Mouse (Mus musculus) small intestine, adult 2 months (tissue): Measurements from ENCODE around the gene Rabgap1l. TPM values are rescaled to one million over a fixed set of nuclear protein-coding genes. Genes with fewer than 3 reads are reported as not detected.

ENCODE experiments used
- H3K27ac ChIP-seq: fragments of 200-500 bp; 2 replicates; pipeline ENCODE4 v1.5.1; 2012; ENCODE audit warnings: low read depth, low read length, control low read depth, inconsistent platforms; ENCODE audit not compliant: insufficient read depth
- H3K27me3 ChIP-seq: fragments of 200-500 bp; 2 replicates; pipeline ENCODE4 v1.6.1; 2012; ENCODE audit warnings: mild to moderate bottlenecking, moderate library complexity, low read length, inconsistent platforms; ENCODE audit not compliant: control insufficient read depth, insufficient read depth
- H3K36me3 ChIP-seq: fragments of 200-500 bp; 2 replicates; pipeline ENCODE4 v1.6.1; 2012; ENCODE audit warnings: mild to moderate bottlenecking, low read length, control low read depth, inconsistent platforms; ENCODE audit not compliant: control insufficient read depth, insufficient read depth
- H3K4me1 ChIP-seq: fragments of 200-500 bp; 2 replicates; pipeline ENCODE4 v1.6.1; 2012; ENCODE audit warnings: low read length, inconsistent platforms, mixed read lengths; ENCODE audit not compliant: control insufficient read depth, insufficient read depth, insufficient read length
- H3K4me3 ChIP-seq: fragments of 200-500 bp; 2 replicates; pipeline ENCODE4 v1.5.1; 2012; ENCODE audit warnings: low read depth, mild to moderate bottlenecking, control low read depth, inconsistent platforms, low read length, moderate library complexity
- CTCF ChIP-seq: fragments of 200-500 bp; IDR thresholded peaks from 2 replicates; pipeline ENCODE4 v1.5.1; 2012; ENCODE audit warnings: low read depth, mild to moderate bottlenecking, control low read depth, inconsistent platforms, low read length, moderate library complexity, mixed read lengths; ENCODE audit not compliant: insufficient replicate concordance, insufficient read length; ENCODE audit errors: extremely low read depth
- POLR2A ChIP-seq: fragments of 200-500 bp; IDR thresholded peaks from 2 replicates; pipeline ENCODE4 v1.6.1; 2012; ENCODE audit warnings: low read depth, mild to moderate bottlenecking, control low read depth, inconsistent platforms, low read length, moderate library complexity
- WGBS: fragments of 180-500 bp; shearing (Covaris S2); methylation state at CpG from one replicate; pipeline ENCODE4 v1.1.7; 2018; 5-methylcytosine and 5-hydroxymethylcytosine counted together
- polyA plus RNA-seq: library from polyadenylated mRNA; depleted of rRNA; stranded (reverse); fragments of >200 nt; gene quantifications from 2 replicates; pipeline ENCODE4 v1.2.3, GENCODE M21; 2012

The Rabgap1l gene
- polyA plus RNA-seq, 1 experiment: 4.9 TPM

DNA sequence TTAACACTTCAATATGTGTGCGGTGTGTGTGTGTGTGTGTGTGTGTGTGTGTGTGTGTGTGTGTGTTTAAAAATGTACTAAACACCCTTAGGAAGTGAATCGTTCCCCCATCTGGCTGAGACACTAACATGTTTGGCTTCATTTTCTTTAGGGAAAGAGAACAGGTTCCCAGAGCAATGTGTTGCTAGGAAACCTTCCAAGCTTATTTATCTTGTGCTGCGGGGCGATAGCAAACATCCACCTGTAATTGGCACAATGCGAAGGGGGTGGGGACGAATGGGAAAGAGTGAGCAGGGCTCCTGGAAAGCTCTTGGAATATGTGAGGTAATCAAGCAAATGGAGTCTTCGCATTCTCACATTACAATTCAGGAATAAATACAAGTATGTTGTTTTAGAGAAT lies 533.1 kb downstream of the Rabgap1l start:
- Histone ChIP-seq H3K27ac (no peak overlapping the region), H3K36me3 (peaks cover 9% of the 10 kb centered on the region), H3K27me3 (no peaks in the 10 kb centered on the region), H3K4me1 (peaks cover 10% of the 10 kb centered on the region), H3K4me3 (no peak overlapping the region)
- TF ChIP-seq CTCF (no peak), POLR2A (no peak)
- 26% methylated on average over 7 of the region's 7 CpGs for WGBS

DNA sequence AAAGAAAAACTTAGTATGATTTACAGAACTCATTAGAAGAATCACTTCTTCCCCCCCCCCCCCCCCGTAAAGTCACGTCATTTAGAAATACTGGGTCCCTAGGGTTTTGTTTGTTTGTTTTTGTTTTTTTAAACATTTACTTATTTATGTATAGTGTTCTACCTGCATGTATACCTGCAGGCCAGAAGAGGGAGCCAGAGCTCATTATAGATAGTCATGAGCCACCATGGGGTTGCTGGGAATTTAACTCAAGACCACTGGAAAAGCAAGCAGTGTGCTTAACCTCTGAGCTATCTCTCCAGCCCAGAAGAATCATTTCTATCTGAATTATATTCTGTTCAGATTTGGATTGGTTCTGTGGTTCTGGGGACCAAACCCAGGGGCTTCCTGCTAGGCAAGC lies 539.9 kb downstream of the Rabgap1l start:
- WGBS: 92% methylated on average over 2 of the region's 2 CpGs

DNA sequence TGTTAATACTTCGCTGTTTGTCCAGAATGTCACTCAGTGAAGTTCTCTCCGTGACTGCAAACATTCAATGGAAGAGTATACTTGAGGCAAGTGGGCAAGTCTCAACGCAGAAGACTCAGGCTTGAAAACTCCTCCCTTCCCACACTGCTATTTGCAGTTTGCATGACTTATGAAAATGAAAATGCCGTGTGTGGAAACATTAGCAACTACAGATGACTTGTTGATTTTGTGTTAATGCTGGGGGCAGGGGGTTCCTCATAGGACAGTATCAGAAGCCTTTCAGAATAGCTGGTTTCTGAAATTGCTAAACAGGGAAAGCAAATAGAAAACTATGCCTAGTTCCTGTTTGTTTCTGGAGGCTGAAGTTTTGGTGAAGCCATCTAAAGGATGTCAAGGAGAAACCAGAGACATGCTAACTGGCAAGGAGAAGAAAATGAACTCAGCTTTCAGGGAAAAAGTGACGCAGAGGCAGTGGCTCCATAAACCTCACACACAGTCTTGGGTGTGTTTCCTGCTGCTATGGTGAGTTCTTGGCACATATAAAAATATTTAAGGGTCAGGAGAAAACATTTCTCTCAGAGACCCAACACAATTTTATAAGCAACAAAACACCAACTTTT lies 541.5 kb downstream of the Rabgap1l start:
- WGBS: 75% methylated on average over 5 of the region's 5 CpGs
- Histone ChIP-seq H3K4me3 (no peak overlapping the region), H3K27me3 (no peaks in the 10 kb centered on the region), H3K36me3 (peaks cover 12% of the 10 kb centered on the region), H3K4me1 (no peaks in the 10 kb centered on the region), H3K27ac (no peak overlapping the region)
- TF ChIP-seq CTCF: no peak
- no peak for TF ChIP-seq POLR2A

More for the DNA sequence above, 539.9 kb downstream of the Rabgap1l start:
- Histone ChIP-seq H3K36me3 (peaks cover 16% of the 10 kb centered on the region), H3K4me1 (no peaks in the 10 kb centered on the region), H3K27ac (no peak overlapping the region), H3K27me3 (no peaks in the 10 kb centered on the region), H3K4me3 (no peak overlapping the region)
- TF ChIP-seq POLR2A: no peak
- no peak for TF ChIP-seq CTCF

DNA sequence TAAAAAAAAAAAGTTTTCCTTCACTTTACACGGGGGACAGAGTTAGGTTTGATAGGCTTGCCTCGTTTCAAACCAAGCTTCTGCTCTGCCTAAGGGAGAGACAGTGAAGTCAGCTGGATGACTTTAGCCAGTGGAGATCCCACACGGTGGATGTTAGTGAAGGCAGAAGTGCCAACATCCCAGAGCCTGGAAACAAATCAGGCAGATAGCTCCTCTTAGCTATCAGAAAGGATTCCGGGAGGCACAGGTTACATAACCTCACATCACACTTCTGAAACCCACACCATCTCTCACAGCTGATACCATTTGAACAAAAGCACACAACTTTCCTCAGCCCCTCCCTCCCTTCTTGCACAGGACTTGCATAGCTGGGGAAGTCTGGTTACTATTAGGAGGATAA lies 542.2 kb downstream of the Rabgap1l start:
- H3K4me3 ChIP-seq: no peak overlapping the region
- TF ChIP-seq CTCF (no peak), POLR2A (no peak)
- H3K36me3 ChIP-seq: peaks cover 11% of the 10 kb centered on the region
- no peaks in the 10 kb centered on the region for H3K27me3 ChIP-seq
- 66% methylated on average over 4 of the region's 4 CpGs for WGBS
- H3K27ac ChIP-seq: no peak overlapping the region
- H3K4me1 ChIP-seq: 0 out of 2 replicates have a peak, but pooled peaks cover 2% of the 10 kb centered on the region

DNA sequence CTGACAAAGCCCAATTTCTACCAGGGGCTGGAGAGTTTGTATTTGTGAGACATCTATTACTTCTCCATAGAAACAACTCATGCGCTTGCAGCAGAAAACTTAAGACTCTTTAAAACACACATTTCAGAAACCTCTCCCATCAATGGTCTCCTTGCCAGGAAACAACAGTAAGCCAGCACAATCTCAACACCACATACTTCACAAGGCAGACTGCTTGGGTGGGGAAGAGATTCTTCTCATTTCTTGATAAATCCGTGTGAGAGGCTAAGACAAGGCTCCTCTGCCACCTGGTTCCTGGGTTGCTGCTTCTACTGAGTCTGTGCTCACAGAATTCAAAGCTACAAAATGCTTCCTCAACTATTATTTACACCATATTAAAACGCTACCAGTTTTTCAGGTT lies 543.2 kb downstream of the Rabgap1l start:
- WGBS: 76% methylated on average over 3 of the region's 3 CpGs
- TF ChIP-seq CTCF (no peak), POLR2A (no peak)
- Histone ChIP-seq H3K27ac (no peak overlapping the region), H3K4me1 (0 out of 2 replicates have a peak, but pooled peaks cover 2% of the 10 kb centered on the region), H3K36me3 (peaks cover 8% of the 10 kb centered on the region), H3K4me3 (no peak overlapping the region), H3K27me3 (no peaks in the 10 kb centered on the region)

DNA sequence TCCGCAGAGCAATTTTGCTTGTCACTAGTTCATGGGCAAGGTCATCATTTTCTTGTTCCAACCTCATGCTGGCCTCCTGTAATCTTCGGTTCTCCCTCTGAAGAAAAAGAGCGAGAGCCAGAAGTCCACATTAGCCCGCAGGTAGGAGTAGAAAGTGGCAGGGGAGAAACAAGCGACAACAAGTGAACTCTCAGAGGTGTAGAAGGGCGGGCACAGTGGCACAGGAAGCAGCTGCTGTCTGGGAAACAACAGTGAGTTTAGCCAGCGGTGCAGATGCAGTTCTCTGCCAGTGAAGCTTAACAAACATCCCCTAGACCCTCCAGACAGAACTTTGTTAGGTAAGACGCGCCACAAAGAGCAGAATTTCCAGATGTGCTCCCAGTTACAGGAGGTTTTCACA lies 545.5 kb downstream of the Rabgap1l start:
- Histone ChIP-seq H3K4me1 (peaks cover 6% of the 10 kb centered on the region; the same call in 1 of the 2 replicates), H3K4me3 (no peak overlapping the region), H3K27ac (no peak overlapping the region), H3K27me3 (no peaks in the 10 kb centered on the region), H3K36me3 (peaks cover 1% of the 10 kb centered on the region)
- 89% methylated on average over 9 of the region's 9 CpGs for WGBS
- TF ChIP-seq POLR2A (no peak), CTCF (no peak)

DNA sequence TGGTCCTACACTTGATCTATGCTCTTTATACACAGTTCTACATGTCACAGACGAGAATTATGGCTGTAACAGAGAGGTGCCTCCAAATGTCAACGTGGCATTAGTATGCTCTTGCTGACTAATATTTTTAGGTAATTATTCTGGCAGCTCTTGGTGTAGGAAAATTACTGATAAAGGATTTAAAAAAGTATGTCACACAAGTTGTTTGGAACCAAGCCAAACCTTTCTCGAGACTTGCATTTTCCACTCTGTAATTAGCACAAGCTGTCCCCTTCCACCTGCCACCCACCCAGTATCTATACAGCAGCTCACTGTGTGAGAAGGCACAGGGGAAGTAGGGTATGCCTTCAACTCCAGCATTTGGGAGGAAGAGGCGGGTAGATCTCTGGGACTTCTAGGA lies 546.2 kb downstream of the Rabgap1l start:
- H3K4me1 ChIP-seq: peaks cover 6% of the 10 kb centered on the region; the same call in 1 of the 2 replicates
- peaks cover 1% of the 10 kb centered on the region for H3K36me3 ChIP-seq
- TF ChIP-seq CTCF (no peak), POLR2A (no peak)
- no peaks in the 10 kb centered on the region for H3K27me3 ChIP-seq
- H3K27ac ChIP-seq: no peak overlapping the region
- H3K4me3 ChIP-seq: no peak overlapping the region
- WGBS: 47% methylated on average over 4 of the region's 4 CpGs
